Mouse (Mus musculus) forebrain, embryonic 10.5 days (tissue): ENCODE data around the gene Cldn10. TPM values are rescaled to one million over a fixed set of nuclear protein-coding genes. Genes with fewer than 3 reads are reported as not detected.
A peak's percentile ranks its signal among the peaks of the same experiment; 100 is the strongest.
"Not testable (repeated sequence)": the region's sequence is repeated elsewhere in the genome, so short reads cannot be mapped to it uniquely, and the experiment has no call there.

Source experiments
- DNase-seq: peaks from one replicate; pipeline ENCODE4 v3.0.0-alpha.2; 2017; ENCODE audit warnings: low spot score; ENCODE audit errors: extremely low spot score
- H3K27ac ChIP-seq: fragments of 300-500 bp; sonication (generic); 2 replicates; pipeline ENCODE4 v1.5.1; 2016; ENCODE audit warnings: mild to moderate bottlenecking
- H3K27me3 ChIP-seq: fragments of 300-500 bp; sonication (generic); 2 replicates; pipeline ENCODE4 v1.6.1; 2016; ENCODE audit warnings: mild to moderate bottlenecking; ENCODE audit not compliant: poor library complexity, severe bottlenecking
- H3K36me3 ChIP-seq: fragments of 300-500 bp; sonication (generic); replicated peaks from 2 replicates; pipeline ENCODE4 v1.6.1; 2016; ENCODE audit warnings: mild to moderate bottlenecking, moderate library complexity
- H3K4me1 ChIP-seq: fragments of 300-500 bp; sonication (generic); 2 replicates; pipeline ENCODE4 v1.6.1; 2016
- H3K4me3 ChIP-seq: fragments of 300-500 bp; sonication (generic); 2 replicates; pipeline ENCODE4 v1.5.1; 2016; ENCODE audit warnings: mild to moderate bottlenecking, moderate library complexity
- H3K9me3 ChIP-seq: fragments of 300-500 bp; sonication (generic); 2 replicates; pipeline ENCODE4 v1.6.1; 2016; ENCODE audit warnings: mild to moderate bottlenecking, moderate library complexity
- WGBS: fragments of 180-500 bp; shearing (Covaris S2); methylation state at CpG from one replicate; pipeline ENCODE4 v1.1.7; 2016; 5-methylcytosine and 5-hydroxymethylcytosine counted together
- polyA plus RNA-seq: library from polyadenylated mRNA; unstranded; fragments of >200 nt; fragmentation: Nextera tagmentation; extraction: Ambion mirVana; gene quantifications from 2 replicates; pipeline ENCODE4 v1.2.1, GENCODE M21; 2016

Cldn10 gene
- polyA plus RNA-seq, 1 experiment from 2014 or later, result 3.1 TPM

DNA sequence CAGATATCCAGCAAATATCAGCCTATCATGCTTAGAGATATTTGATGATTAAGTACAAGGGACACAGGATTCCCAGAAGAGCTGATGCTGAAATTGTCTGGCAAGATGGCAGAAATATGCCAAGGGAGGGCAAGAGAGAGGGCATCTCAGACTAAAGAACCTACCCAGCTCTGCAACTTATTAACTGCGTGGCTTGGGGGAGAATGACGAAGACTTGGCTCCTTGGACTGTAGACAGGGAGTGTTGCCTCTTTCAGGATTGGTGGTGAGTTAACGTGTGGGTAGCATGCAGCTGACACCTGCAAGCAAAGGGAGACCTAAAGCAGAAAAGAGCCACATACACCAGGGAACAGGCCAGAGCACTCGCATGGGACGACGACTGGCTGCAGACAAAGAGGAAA lies 5.7 kb downstream of the Cldn10 start:
- Histone ChIP-seq H3K9me3 (no peaks in the 10 kb centered on the region), H3K4me1 (peaks cover 15% of the 10 kb centered on the region)
- no peak for DNase-seq

GRCm38 (mm10) chr14:118794196-118794595 lies 6.5 kb downstream of the Cldn10 start:
- H3K27me3 ChIP-seq, result peaks cover 49% of the 10 kb centered on the region
- DNase-seq, result no peak
- H3K4me1 ChIP-seq, result peaks cover 15% of the 10 kb centered on the region
- no peak overlapping the region for H3K4me3 ChIP-seq
- no peaks in the 10 kb centered on the region for H3K36me3 ChIP-seq
- H3K9me3 ChIP-seq, result no peaks in the 10 kb centered on the region
- WGBS, result 73% methylated on average over 1 of the region's 1 CpGs
- H3K27ac ChIP-seq, result no peak overlapping the region

More for the DNA sequence above, 5.7 kb downstream of the Cldn10 start:
- Histone ChIP-seq H3K27me3 (peaks cover 42% of the 10 kb centered on the region), H3K36me3 (no peaks in the 10 kb centered on the region), H3K4me3 (no peak overlapping the region), H3K27ac (no peak overlapping the region)
- WGBS, result 90% methylated on average over 6 of the region's 6 CpGs

DNA sequence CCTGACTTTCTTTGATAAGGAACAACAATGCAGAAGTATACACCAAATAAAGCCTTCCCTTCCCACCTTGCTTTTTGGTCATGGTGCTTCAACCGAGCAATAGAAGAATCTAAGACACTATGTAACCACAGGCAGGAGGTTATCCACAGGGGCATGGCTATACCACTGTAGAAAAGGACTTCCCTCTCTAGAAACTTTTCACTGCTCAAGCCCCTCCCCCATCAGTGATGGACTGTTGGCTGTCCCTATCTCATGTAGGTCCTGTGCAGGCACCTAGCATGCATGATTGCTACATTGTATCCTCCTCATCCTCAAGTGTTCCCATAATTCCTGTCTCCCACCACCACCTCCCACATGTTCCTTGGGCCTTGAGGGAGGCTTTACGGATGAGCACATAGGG lies 7.2 kb downstream of the Cldn10 start:
- Histone ChIP-seq H3K9me3 (no peaks in the 10 kb centered on the region), H3K36me3 (no peaks in the 10 kb centered on the region), H3K27ac (no peak overlapping the region), H3K4me1 (peaks cover 15% of the 10 kb centered on the region), H3K27me3 (peaks cover 54% of the 10 kb centered on the region), H3K4me3 (no peak overlapping the region)
- DNase-seq, result no peak
- WGBS, result 86% methylated on average over 2 of the region's 2 CpGs

DNA sequence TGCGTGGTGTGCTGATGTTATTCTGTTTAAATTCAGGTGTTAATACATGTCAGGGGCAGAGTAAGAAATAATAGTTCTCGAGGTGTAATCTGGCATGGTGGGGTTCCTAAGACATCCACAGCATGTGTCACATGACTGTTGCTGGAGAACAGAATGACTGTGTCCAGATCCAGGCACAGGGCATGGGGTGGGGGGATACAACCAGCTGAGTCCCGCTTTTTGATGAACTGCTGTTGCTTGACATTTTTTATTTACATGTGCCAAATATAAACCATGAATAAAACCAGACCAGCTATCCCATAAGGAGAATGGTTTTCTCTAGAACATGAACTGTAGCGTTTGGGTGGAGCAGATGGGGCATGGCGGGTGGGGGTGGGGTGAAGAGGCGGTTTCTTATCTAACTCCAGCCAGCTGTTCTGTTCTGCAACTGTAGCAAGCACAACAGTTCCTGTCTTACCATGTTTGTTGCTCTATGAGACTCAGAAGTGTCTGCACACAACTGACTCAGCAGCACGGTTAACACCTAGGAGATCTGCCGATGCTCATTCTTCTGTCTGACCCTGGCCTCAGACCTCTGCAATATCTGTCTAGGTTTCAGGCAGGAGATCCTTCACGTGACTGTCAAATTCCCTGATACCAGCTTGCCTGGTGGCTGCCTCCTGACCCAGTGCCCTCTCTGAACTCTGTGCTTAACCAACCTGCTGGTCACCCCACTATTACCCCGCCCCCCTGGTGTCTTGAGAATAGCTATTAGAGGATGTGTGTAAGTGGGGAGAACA lies 8.4 kb downstream of the Cldn10 start:
- peak overlapping the region; percentile 20; the same call in 1 of the 2 replicates for H3K27ac ChIP-seq
- H3K36me3 ChIP-seq, result no peaks in the 10 kb centered on the region
- H3K4me1 ChIP-seq, result peaks cover 12% of the 10 kb centered on the region
- no peak overlapping the region for H3K4me3 ChIP-seq
- H3K9me3 ChIP-seq, result no peaks in the 10 kb centered on the region
- peaks cover 57% of the 10 kb centered on the region for H3K27me3 ChIP-seq
- peak; percentile 13 for DNase-seq
- 69% methylated on average over 10 of the region's 10 CpGs for WGBS

DNA sequence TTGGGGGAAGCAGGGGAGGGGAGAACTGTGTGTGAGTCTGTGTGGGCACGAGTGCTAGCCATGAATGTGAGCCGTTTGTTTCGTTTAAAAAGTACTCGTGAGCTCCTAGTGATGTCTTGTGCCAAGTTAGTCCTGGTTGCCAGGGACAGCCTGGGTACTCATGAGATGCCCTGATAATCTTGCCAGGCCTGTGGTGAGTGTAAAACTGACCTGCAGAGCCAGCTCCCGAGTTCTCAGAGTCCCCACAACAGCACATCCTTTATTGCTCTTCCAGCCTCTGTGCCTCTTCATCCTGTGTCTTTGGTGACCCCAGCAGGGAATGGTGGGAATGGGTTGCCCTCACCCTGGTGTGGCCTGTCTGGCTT lies 9.0 kb downstream of the Cldn10 start:
- 67% methylated on average over 5 of the region's 5 CpGs for WGBS

DNA sequence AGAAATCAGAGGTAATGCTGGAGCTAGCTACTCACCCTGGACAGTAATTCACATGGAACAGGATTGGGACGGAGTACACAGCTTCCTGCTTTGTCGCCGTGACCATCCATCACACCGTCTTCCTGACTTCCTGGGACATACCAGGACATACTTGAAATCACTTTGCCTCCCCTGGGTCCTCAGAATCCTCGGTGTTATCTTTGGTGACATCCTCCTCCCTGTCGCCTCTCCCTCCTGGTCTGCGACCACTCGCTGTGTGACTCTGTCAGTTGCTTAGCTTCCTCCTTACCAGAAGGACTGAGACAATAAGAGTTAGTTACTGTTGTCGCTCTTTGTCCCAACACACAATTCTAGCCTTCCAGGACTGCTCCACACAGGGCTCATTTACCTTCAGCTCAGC lies 9.6 kb downstream of the Cldn10 start:
- DNase-seq, result no peak
- peaks cover 48% of the 10 kb centered on the region for H3K27me3 ChIP-seq
- H3K36me3 ChIP-seq, result no peaks in the 10 kb centered on the region
- no peak overlapping the region for H3K27ac ChIP-seq
- no peak overlapping the region for H3K4me3 ChIP-seq
- WGBS, result 79% methylated on average over 9 of the region's 9 CpGs
- H3K9me3 ChIP-seq, result no peaks in the 10 kb centered on the region
- H3K4me1 ChIP-seq, result peaks cover 12% of the 10 kb centered on the region

More for the DNA sequence above, 9.0 kb downstream of the Cldn10 start:
- Histone ChIP-seq H3K4me1 (peaks cover 12% of the 10 kb centered on the region), H3K27ac (peak overlapping the region; percentile 20; the same call in 1 of the 2 replicates), H3K27me3 (peaks cover 52% of the 10 kb centered on the region), H3K4me3 (no peak overlapping the region), H3K36me3 (no peaks in the 10 kb centered on the region), H3K9me3 (no peaks in the 10 kb centered on the region)
- DNase-seq, result no peak

DNA sequence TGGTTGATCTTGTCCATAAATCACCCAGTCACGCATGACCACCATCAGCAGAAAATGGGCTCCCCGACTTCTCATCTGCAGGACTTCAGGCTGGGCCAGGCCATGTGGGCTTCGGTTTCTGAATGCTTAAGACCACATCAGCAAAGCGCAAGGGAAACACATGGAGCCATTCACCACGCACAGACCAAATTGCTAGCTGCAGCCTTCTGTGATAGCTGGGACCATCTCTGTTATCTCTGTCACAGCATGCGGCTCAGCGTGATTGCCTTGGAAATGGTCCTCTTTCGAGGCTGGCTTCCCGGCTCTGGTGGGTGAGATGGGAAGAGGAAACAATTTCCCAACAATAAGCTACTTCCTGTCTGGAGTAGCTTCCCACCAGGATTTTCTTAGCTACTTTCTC lies 12.2 kb downstream of the Cldn10 start:
- Histone ChIP-seq H3K36me3 (no peaks in the 10 kb centered on the region), H3K4me3 (no peak overlapping the region), H3K4me1 (peaks cover 21% of the 10 kb centered on the region), H3K9me3 (no peaks in the 10 kb centered on the region), H3K27me3 (peaks cover 48% of the 10 kb centered on the region), H3K27ac (no peak overlapping the region)
- no peak for DNase-seq
- 81% methylated on average over 9 of the region's 9 CpGs for WGBS

DNA sequence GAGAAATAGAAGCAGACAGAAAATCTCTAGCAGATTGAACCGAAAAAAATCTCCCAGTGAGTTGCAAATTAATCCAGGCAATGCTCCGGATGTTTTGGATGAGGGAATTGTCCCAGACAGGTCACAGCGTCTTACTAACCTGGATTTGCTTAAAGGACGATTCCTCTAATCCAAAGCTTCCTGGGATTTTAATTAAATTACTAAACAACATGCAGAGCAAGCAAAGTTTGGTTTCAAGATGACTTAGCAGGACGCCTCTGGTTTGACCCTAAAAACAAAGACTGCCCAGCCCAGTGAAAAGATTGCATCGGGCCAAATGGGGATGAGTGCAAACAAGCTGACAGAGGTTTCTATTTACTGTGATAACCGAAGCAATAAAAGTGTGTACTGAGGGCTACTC lies 16.2 kb downstream of the Cldn10 start:
- Histone ChIP-seq H3K27ac (no peak overlapping the region), H3K4me1 (peaks cover 9% of the 10 kb centered on the region), H3K4me3 (no peak overlapping the region), H3K36me3 (no peaks in the 10 kb centered on the region), H3K9me3 (no peaks in the 10 kb centered on the region), H3K27me3 (peaks cover 12% of the 10 kb centered on the region)
- DNase-seq, result no peak
- WGBS, result 9% methylated on average over 7 of the region's 7 CpGs

GRCm38 (mm10) chr14:118804351-118804750 lies 16.6 kb downstream of the Cldn10 start:
- H3K27me3 ChIP-seq, result peaks cover 7% of the 10 kb centered on the region; the same call in 1 of the 2 replicates
- DNase-seq, result no peak
- H3K4me1 ChIP-seq, result peaks cover 9% of the 10 kb centered on the region
- H3K27ac ChIP-seq, result no peak overlapping the region
- H3K36me3 ChIP-seq, result no peaks in the 10 kb centered on the region
- WGBS, result 24% methylated on average over 6 of the region's 6 CpGs
- no peak overlapping the region for H3K4me3 ChIP-seq
- H3K9me3 ChIP-seq, result no peaks in the 10 kb centered on the region

- DNase-seq, result no peak
- no peak overlapping the region for H3K4me3 ChIP-seq
- H3K27ac ChIP-seq, result no peak overlapping the region
- peaks cover 9% of the 10 kb centered on the region for H3K4me1 ChIP-seq
- no peaks in the 10 kb centered on the region for H3K36me3 ChIP-seq
- H3K27me3 ChIP-seq, result peaks cover 3% of the 10 kb centered on the region; the same call in 1 of the 2 replicates
- 89% methylated on average over 5 of the region's 5 CpGs for WGBS
- H3K9me3 ChIP-seq, result no peaks in the 10 kb centered on the region
Measured at GRCm38 (mm10) chr14:118807653-118808052, 19.9 kb downstream of the Cldn10 start.

DNA sequence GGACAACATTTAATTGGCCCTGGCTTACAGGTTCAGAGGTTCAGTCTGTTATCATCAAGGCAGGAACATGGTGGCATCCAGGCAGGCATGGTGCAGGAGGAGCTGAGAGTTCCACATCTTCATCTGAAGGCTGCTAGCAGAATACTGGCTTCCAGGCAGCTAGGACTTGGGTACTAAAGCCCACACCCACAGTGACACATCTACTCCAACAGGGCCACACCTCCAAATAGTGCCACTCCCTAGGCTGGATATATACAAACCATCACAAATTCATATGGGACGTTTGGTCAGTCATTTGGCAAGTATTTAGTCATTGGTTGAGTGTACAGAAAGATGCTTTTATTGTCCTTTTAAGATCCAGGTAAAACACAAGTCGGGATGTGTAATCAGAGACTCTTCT lies 20.5 kb downstream of the Cldn10 start:
- WGBS, result 84% methylated on average over 2 of the region's 2 CpGs
- not testable (repeated sequence) for H3K4me3 ChIP-seq, H3K4me1 ChIP-seq, H3K27me3 ChIP-seq, H3K9me3 ChIP-seq, H3K36me3 ChIP-seq, DNase-seq, H3K27ac ChIP-seq

GRCm38 (mm10) chr14:118809686-118810085 lies 22.0 kb downstream of the Cldn10 start:
- Histone ChIP-seq H3K4me3 (no peak overlapping the region), H3K27ac (no peak overlapping the region), H3K4me1 (peaks cover under 1% of the 10 kb centered on the region; the same call in 1 of the 2 replicates), H3K9me3 (no peaks in the 10 kb centered on the region), H3K36me3 (no peaks in the 10 kb centered on the region), H3K27me3 (peaks cover 14% of the 10 kb centered on the region)
- WGBS, result 81% methylated on average over 4 of the region's 4 CpGs
- no peak for DNase-seq

GRCm38 (mm10) chr14:118811256-118811655 lies 23.5 kb downstream of the Cldn10 start:
- H3K9me3 ChIP-seq, H3K4me1 ChIP-seq, H3K36me3 ChIP-seq, H3K27ac ChIP-seq, H3K4me3 ChIP-seq, DNase-seq: not testable (repeated sequence)
- peaks cover 23% of the 10 kb centered on the region for H3K27me3 ChIP-seq
